Mouse (Mus musculus) C2C12 (cell line): ENCODE measurements at regions not wholly inside any gene's neighbourhood (a gene's known extent, or its start where the extent isn't known, plus 50 kb on each side); places are given as distances from the start of the nearest gene placed in this dataset.

Experiments used
- H3K27me3 ChIP-seq: one replicate; pipeline ENCODE4 v1.6.1; 2011; ENCODE audit not compliant: control insufficient read depth, insufficient read depth, insufficient read length
- H3K36me3 ChIP-seq: one replicate; pipeline ENCODE4 v1.6.1; 2011; ENCODE audit not compliant: control insufficient read depth, insufficient read depth
- H3K4me3 ChIP-seq: one replicate; pipeline ENCODE4 v1.5.1; 2011; ENCODE audit warnings: mild to moderate bottlenecking, control low read depth; ENCODE audit not compliant: poor library complexity, insufficient read depth, severe bottlenecking
- H3K79me2 ChIP-seq: one replicate; pipeline ENCODE4 v1.6.1; 2011; ENCODE audit not compliant: control insufficient read depth, insufficient read depth
- H3K79me3 ChIP-seq: one replicate; pipeline ENCODE4 v1.6.1; 2011; ENCODE audit warnings: low read depth, control low read depth
- H3ac ChIP-seq: one replicate; pipeline ENCODE3; 2011; ENCODE audit warnings: low read depth; ENCODE audit not compliant: control insufficient read depth, insufficient read length
- CEBPB ChIP-seq: IDR thresholded peaks from one replicate; pipeline ENCODE4 v1.6.1; 2011; ENCODE audit warnings: low read depth, mild to moderate bottlenecking, control low read depth, moderate library complexity
- CTCF ChIP-seq: IDR thresholded peaks from one replicate; pipeline ENCODE4 v1.5.1; 2011; ENCODE audit not compliant: control insufficient read depth, insufficient read depth, insufficient read length
- FOSL1 ChIP-seq: IDR thresholded peaks from one replicate; pipeline ENCODE4 v1.8.0; 2011; ENCODE audit warnings: mild to moderate bottlenecking, low read length; ENCODE audit not compliant: poor library complexity, insufficient read depth, severe bottlenecking
- MAX ChIP-seq: IDR thresholded peaks from one replicate; pipeline ENCODE4 v1.6.1; 2011; ENCODE audit warnings: mild to moderate bottlenecking, control low read depth
- MYOD1 ChIP-seq: IDR thresholded peaks from one replicate; pipeline ENCODE4 v1.6.1; 2011; ENCODE audit warnings: low read depth; ENCODE audit not compliant: control insufficient read depth, insufficient read length
- MYOG ChIP-seq: IDR thresholded peaks from one replicate; pipeline ENCODE4 v1.6.1; 2011; ENCODE audit not compliant: control insufficient read depth, insufficient read length; ENCODE audit errors: extremely low read depth
- USF1 ChIP-seq: IDR thresholded peaks from one replicate; pipeline ENCODE4 v1.6.1; 2011; ENCODE audit warnings: low read depth, mild to moderate bottlenecking, control low read depth, moderate library complexity

DNA sequence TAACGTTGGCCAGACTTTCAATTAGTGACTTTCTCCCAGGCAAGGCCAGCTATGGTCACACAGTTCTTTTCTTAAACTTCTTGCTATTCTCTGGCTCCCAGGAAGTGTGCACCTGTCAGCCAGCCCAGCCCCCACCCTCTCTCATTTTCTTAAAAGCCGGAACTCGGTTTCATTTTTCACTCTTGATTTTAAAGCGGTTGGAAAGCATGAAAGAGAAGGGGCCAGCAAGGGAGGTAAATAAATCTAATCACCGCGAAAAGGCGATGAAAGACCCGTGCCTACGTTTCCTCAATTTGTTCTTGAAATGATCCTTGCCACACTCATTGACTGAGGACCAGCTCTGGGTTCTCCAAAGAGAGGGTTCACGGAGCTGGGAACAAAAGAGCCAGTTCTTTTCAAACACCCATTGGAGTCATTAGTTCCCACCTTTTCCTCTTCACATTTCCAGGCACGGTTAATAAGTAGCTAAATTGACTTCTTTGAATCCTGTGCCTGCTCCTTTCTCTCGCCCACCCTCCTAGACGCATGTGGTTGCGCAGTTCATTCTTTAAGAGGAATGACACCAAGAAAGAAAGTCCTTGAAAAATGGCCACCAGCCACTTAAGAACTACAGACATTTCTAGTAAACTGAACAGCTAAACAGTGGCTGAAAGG lies 311.6 kb downstream of the Setd4 start:
- TF ChIP-seq CTCF, result no peak
- no peak for TF ChIP-seq CEBPB
- no peak for TF ChIP-seq MYOG
- no peak for TF ChIP-seq MAX
- TF ChIP-seq USF1, result no peak
- TF ChIP-seq MYOD1, result no peak
- no peak for TF ChIP-seq FOSL1

DNA sequence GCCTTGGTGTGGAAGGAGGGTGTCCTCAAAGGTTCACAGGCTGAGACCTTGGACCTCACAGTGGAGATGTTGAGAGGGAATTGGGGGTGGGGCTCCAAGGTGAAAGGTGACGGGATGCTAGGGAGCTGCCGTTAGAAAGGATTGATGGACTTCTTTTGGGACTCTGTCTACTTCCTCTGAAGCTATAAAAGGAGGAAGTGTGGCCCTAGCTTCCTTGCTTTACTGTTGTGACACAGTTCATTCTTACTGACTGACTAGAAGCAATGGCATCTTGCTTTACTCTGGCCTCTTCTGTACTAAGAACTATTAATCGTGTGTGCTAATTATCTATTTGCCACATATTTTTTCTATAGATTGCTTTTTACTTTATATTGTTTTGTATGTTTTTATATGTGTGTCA lies 315.8 kb downstream of the Setd4 start:
- Histone ChIP-seq H3K27me3 (no peaks in the 10 kb centered on the region), H3K79me2 (no peaks in the 10 kb centered on the region), H3K79me3 (no peaks in the 10 kb centered on the region), H3K4me3 (no peak overlapping the region), H3K36me3 (no peaks in the 10 kb centered on the region), H3ac (no peak overlapping the region)
- TF ChIP-seq MYOD1 (no peak), CEBPB (no peak), CTCF (no peak), USF1 (no peak), FOSL1 (no peak)

More for the DNA sequence above, 311.6 kb downstream of the Setd4 start:
- Histone ChIP-seq H3K4me3 (no peak overlapping the region), H3K27me3 (no peaks in the 10 kb centered on the region), H3K79me3 (no peaks in the 10 kb centered on the region), H3ac (no peak overlapping the region), H3K36me3 (no peaks in the 10 kb centered on the region), H3K79me2 (no peaks in the 10 kb centered on the region)

DNA sequence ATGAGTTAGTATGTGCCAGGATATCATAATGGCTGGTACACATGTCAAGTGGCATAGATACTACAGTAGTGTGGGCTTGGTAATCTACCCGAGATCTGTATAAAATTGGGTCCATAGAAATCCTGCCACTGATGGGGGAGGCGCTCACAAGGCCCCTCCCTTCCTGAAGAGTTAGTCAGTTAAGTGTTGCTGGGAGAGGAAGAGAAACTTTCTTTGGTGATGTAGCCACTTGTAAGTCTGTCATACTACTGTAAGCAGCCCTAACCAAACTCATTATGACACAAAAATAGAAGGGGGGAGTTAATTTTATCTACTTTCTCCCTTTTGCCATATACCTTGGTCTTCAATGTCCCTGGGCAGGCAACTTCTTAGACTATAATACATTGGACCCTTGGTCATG lies 316.3 kb downstream of the Setd4 start:
- no peak overlapping the region for H3K4me3 ChIP-seq
- H3K36me3 ChIP-seq, result no peaks in the 10 kb centered on the region
- H3K79me2 ChIP-seq, result no peaks in the 10 kb centered on the region
- TF ChIP-seq MYOG, result no peak
- no peak overlapping the region for H3ac ChIP-seq
- H3K27me3 ChIP-seq, result no peaks in the 10 kb centered on the region
- H3K79me3 ChIP-seq, result no peaks in the 10 kb centered on the region

DNA sequence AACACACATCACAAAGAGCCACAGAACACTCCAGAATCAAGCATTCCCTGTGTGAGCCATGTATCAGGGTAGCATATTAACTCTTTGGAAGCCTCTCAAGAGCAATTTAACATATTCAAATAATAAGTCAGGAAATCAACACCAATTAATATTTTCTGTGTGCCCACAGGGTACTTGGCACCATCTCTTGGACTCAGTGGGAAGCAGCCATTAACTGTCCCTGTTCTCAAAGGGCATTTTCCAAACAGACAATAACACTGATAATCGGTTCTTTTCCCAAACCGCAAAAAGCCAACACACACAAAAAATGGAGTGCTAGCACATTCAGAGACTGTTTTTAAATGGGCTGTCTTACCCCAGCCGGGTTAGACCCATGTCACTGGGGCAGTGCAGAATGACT lies 317.0 kb downstream of the Setd4 start:
- Histone ChIP-seq H3K27me3 (no peaks in the 10 kb centered on the region), H3K36me3 (no peaks in the 10 kb centered on the region), H3ac (no peak overlapping the region), H3K4me3 (no peak overlapping the region), H3K79me3 (no peaks in the 10 kb centered on the region), H3K79me2 (no peaks in the 10 kb centered on the region)
- TF ChIP-seq CEBPB (no peak), MYOD1 (no peak)

DNA sequence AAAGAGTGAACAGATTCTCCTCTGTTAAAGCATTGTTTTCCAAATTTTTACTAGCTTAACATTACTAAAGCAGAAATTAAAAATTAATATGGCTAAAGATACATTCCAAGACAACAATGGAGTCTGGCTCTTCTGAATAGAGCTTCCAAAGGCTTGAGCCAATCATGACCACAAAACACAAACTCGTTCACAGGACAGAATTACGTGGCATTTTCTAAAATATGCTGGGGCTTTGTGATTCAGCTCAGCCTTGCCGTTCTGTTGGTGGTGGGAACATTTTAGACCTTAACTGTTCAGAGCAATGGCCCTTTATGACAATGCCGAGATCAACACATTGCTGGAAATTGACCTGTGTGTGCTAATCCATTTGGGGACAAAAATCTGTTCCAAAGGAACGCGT lies 318.7 kb downstream of the Setd4 start:
- Histone ChIP-seq H3K27me3 (no peaks in the 10 kb centered on the region), H3K4me3 (no peak overlapping the region), H3K36me3 (no peaks in the 10 kb centered on the region), H3K79me3 (no peaks in the 10 kb centered on the region), H3ac (no peak overlapping the region), H3K79me2 (no peaks in the 10 kb centered on the region)
- TF ChIP-seq CEBPB, result no peak
- no peak for TF ChIP-seq USF1
- TF ChIP-seq MAX, result no peak
- no peak for TF ChIP-seq MYOD1
- no peak for TF ChIP-seq CTCF
- TF ChIP-seq FOSL1, result no peak
- TF ChIP-seq MYOG, result no peak

DNA sequence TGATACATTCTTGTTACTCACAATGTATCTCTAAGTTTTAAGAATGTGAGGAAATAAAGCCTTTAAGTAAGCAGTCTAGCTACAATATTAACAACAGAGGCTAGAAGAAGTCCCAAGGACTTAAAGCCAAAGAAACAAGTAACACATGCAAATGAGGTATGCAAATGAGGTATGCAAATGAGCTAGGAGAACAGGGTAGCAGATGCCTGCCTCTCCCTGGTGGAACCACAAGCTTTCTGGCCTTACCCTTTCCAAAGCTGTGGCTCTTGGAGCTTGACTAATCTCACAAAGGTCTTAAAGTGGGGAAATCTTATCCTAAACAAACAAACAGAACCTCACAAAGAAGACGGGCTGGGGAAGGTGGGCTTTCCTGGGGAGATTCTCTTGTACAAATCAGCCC lies 322.1 kb downstream of the Setd4 start:
- Histone ChIP-seq H3K27me3 (no peaks in the 10 kb centered on the region), H3K36me3 (no peaks in the 10 kb centered on the region), H3K4me3 (no peak overlapping the region), H3K79me2 (no peaks in the 10 kb centered on the region), H3K79me3 (no peaks in the 10 kb centered on the region), H3ac (no peak overlapping the region)
- no peak for TF ChIP-seq MAX

DNA sequence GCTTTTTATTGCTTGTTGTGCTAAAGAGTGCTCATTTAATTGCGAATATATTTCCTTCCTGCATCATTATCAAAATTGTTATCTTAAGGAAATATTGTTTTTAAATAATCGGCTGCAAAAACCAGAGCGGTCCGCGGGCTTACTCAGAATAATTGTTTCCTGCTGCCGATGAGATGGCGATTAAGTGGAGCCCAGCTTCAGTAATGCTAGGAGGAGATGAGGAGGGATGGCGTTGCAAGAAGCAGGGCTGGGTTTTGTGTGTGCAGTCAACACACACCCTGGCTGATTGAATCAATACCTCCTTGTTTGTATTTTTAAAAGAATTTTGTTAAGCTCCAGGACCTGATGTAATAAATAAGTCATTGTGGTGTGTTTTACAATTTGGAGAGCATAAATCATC lies 331.2 kb downstream of the Setd4 start:
- no peaks in the 10 kb centered on the region for H3K36me3 ChIP-seq
- H3K4me3 ChIP-seq, result no peak overlapping the region
- H3K27me3 ChIP-seq, result no peaks in the 10 kb centered on the region
- TF ChIP-seq CEBPB, result no peak
- no peak for TF ChIP-seq CTCF
- no peak for TF ChIP-seq MYOG
- TF ChIP-seq USF1, result no peak
- TF ChIP-seq MYOD1, result no peak
- no peak for TF ChIP-seq FOSL1
- TF ChIP-seq MAX, result no peak
- H3K79me2 ChIP-seq, result no peaks in the 10 kb centered on the region
- H3ac ChIP-seq, result no peak overlapping the region
- H3K79me3 ChIP-seq, result no peaks in the 10 kb centered on the region
